Mouse (Mus musculus) liver, embryonic 13.5 days (tissue): ENCODE measurements around the gene Vopp1. TPM values are rescaled to one million over a fixed set of nuclear protein-coding genes. Genes with fewer than 3 reads are reported as not detected.
A peak's percentile ranks its signal among the peaks of the same experiment; 100 is the strongest.

Experiments used
- ATAC-seq: fragments of 200-750 bp; cut with Nextera tagmentation; 2 replicates; pipeline ENCODE4 v1.8.0; 2017; ENCODE audit warnings: low read depth, mild to moderate bottlenecking, moderate number of reproducible peaks, moderate library complexity
- DNase-seq: peaks from one replicate; pipeline ENCODE4 v3.0.0; 2022
- H3K27ac ChIP-seq: fragments of 300-500 bp; sonication (generic); 2 replicates; pipeline ENCODE4 v1.5.1; 2015; ENCODE audit warnings: moderate library complexity, mild to moderate bottlenecking, inconsistent platforms
- H3K27me3 ChIP-seq: fragments of 300-500 bp; sonication (generic); 2 replicates; pipeline ENCODE4 v1.6.1; 2015; ENCODE audit warnings: mild to moderate bottlenecking, inconsistent platforms
- H3K36me3 ChIP-seq: fragments of 300-500 bp; sonication (generic); 2 replicates; pipeline ENCODE4 v1.6.1; 2015; ENCODE audit warnings: mild to moderate bottlenecking, inconsistent platforms
- H3K4me1 ChIP-seq: fragments of 300-500 bp; sonication (generic); replicated peaks from 2 replicates; pipeline ENCODE4 v1.6.1; 2015; ENCODE audit warnings: inconsistent platforms
- H3K4me2 ChIP-seq: fragments of 300-500 bp; sonication (generic); 2 replicates; pipeline ENCODE4 v1.6.1; 2015; ENCODE audit warnings: inconsistent platforms, mild to moderate bottlenecking, moderate library complexity
- H3K4me3 ChIP-seq: fragments of 300-500 bp; sonication (generic); replicated peaks from 2 replicates; pipeline ENCODE4 v1.5.1; 2015; ENCODE audit warnings: mild to moderate bottlenecking, inconsistent platforms
- H3K9ac ChIP-seq: fragments of 300-500 bp; sonication (generic); 2 replicates; pipeline ENCODE4 v1.6.1; 2015; ENCODE audit warnings: mild to moderate bottlenecking, inconsistent platforms
- H3K9me3 ChIP-seq: fragments of 300-500 bp; sonication (generic); replicated peaks from 2 replicates; pipeline ENCODE4 v1.6.1; 2016; ENCODE audit warnings: inconsistent platforms
- WGBS: fragments of 180-500 bp; shearing (Covaris S2); methylation state at CpG from one replicate; pipeline ENCODE4 v1.1.7; 2015; ENCODE audit not compliant: insufficient replicate concordance; 5-methylcytosine and 5-hydroxymethylcytosine counted together
- polyA plus RNA-seq: library from polyadenylated mRNA; unstranded; fragments of >200 nt; fragmentation: Nextera tagmentation; extraction: Ambion mirVana; gene quantifications from 2 replicates; pipeline ENCODE4 v1.2.1, GENCODE M21; 2015

Vopp1 gene
- polyA plus RNA-seq, 1 experiment from 2014 or later = 43.7 TPM

DNA sequence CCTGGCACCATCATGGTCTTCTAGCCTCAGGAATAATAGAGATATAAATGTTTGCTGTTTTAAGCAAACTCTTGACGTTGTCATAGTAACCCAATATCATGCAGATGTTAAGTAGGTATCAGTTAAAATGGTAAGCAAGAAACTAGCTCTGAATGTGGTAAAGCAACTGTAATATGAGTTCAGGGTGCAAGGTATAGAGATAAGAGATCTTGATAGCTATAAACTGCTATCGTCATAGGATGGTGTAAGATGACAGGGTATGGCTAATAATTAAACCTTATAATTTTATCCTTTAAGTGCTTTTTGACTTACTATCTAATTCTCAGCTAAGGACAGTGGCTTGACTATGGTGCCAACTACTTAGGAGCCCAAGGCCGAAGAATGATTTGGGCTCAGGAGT is 44.6 kb downstream of the Vopp1 start:
- ATAC-seq (no peak), DNase-seq (no peak)
- Histone ChIP-seq H3K9me3 (no peaks in the 10 kb centered on the region), H3K4me3 (no peak overlapping the region), H3K27me3 (no peaks in the 10 kb centered on the region), H3K4me2 (no peak overlapping the region), H3K36me3 (peaks cover 18% of the 10 kb centered on the region), H3K9ac (no peak overlapping the region), H3K27ac (no peak overlapping the region), H3K4me1 (no peaks in the 10 kb centered on the region)
- 88% methylated on average over 3 of the region's 3 CpGs for WGBS

- Histone ChIP-seq H3K27ac (peak overlapping the region; percentile 36), H3K27me3 (no peaks in the 10 kb centered on the region), H3K9me3 (no peaks in the 10 kb centered on the region), H3K4me1 (peaks cover 16% of the 10 kb centered on the region), H3K4me3 (no peak overlapping the region), H3K4me2 (no peak overlapping the region), H3K36me3 (peaks cover 53% of the 10 kb centered on the region), H3K9ac (no peak overlapping the region)
- no peak for DNase-seq
- ATAC-seq = no peak
- WGBS = 91% methylated on average over 1 of the region's 1 CpGs
Observed at GRCm38 (mm10) chr6:57773792-57774191, 51.2 kb downstream of the Vopp1 start.

DNA sequence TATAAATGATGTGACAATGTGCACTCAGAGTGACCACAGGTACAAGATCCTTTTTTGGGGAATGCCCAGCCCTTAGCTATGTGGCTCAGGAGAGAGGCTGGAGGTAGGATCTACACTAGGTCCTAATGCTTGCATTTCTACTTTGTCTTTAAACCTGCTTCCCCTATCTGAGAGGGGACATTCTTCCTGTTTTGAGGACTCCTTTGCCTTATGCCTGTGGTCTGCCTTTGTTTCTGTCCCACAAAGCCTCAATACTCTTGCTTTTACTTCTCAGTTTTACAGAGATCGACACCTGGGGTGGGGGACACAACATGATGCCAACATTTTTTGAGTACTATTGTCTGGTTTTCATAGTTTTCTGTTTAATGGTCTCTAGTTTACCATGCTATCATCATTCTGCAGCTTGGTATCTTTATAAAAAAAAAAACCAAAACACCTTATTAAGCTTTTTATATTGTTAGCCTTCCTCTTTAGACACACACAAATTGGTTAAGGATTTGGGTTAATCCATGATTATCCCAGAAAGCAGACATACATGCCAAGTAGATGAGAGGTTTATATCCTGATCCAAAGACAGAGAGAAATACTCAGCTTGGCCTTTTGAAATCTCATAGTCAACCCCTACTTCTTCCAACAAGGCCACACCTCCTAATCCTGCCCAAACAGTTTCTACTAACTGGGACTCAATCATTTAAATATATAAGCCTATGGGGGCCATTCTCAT is 54.3 kb downstream of the Vopp1 start:
- WGBS = 33% methylated on average over 1 of the region's 1 CpGs
- DNase-seq = no peak

DNA sequence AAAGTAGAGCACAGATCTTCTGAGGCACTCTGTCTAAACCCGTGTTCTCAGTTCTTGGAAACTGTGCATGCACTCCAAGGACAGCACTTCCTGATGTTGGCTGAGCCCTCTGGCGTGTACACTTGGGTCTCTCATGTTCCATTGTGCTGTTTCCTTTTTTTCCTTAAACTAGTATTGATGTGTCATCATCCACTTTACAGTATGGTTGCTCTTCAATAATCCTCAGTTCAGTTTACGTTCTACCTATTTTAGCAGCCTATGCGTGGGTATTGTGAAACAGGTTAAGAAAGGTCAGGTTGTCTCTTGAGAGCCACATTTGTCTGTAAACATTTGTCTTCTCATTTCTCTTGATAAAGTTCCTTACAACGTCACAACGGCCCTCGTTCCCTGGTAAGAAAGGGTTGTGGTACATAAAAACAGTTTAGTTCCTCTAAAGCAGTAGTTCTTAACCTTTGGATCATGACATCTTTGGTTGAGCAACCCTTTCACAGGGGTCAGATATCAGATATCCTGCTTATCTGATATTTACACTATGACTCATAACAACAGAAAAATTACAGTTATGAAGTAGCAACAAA is 55.9 kb downstream of the Vopp1 start:
- 65% methylated on average over 7 of the region's 7 CpGs for WGBS
- Histone ChIP-seq H3K4me2 (no peak overlapping the region), H3K36me3 (peaks cover 51% of the 10 kb centered on the region), H3K27ac (peak overlapping the region; percentile 96), H3K9ac (peak overlapping the region; percentile 72; the same call in 1 of the 2 replicates), H3K9me3 (no peaks in the 10 kb centered on the region), H3K27me3 (no peaks in the 10 kb centered on the region), H3K4me1 (peaks cover 64% of the 10 kb centered on the region), H3K4me3 (no peak overlapping the region)
- no peak for DNase-seq
- no peak for ATAC-seq

More for the DNA sequence above, 54.3 kb downstream of the Vopp1 start:
- peaks cover 48% of the 10 kb centered on the region for H3K4me1 ChIP-seq
- peaks cover 51% of the 10 kb centered on the region for H3K36me3 ChIP-seq
- no peaks in the 10 kb centered on the region for H3K27me3 ChIP-seq
- no peak overlapping the region for H3K4me2 ChIP-seq
- H3K27ac ChIP-seq = peak overlapping the region; percentile 96
- H3K4me3 ChIP-seq = no peak overlapping the region
- no peak for ATAC-seq
- no peaks in the 10 kb centered on the region for H3K9me3 ChIP-seq
- no peak overlapping the region for H3K9ac ChIP-seq

GRCm38 (mm10) chr6:57767112-57767868 is 57.7 kb downstream of the Vopp1 start:
- H3K9me3 ChIP-seq = no peaks in the 10 kb centered on the region
- H3K36me3 ChIP-seq = peaks cover 39% of the 10 kb centered on the region
- ATAC-seq = peak; percentile 84
- peak overlapping the region; percentile 31 for H3K4me3 ChIP-seq
- H3K9ac ChIP-seq = peak overlapping the region; percentile 72
- peak overlapping the region; percentile 96 for H3K27ac ChIP-seq
- 12% methylated on average over 8 of the region's 8 CpGs for WGBS
- peak; percentile 67 for DNase-seq
- H3K27me3 ChIP-seq = no peaks in the 10 kb centered on the region
- H3K4me2 ChIP-seq = peak overlapping the region; percentile 70
- H3K4me1 ChIP-seq = peaks cover 81% of the 10 kb centered on the region

DNA sequence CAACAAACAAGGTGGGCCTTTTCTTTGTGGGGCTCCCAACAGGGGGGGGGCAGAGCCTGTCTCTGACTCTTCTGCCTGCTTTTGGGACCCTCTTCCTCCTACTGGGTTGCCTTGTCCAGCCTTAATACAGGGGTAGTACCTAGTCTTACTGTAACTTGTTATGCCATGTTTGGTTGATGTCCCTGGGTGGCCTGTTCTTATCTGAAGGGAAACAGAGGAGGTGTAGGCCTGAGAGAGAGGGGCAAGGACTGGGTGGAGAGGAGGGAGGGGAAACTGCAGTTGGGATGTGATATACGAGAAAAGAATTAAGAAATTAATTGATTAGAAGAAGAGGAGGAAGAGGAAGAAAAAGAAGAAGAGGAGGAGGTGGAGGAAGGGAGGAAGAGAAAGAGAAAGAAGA is 58.7 kb downstream of the Vopp1 start:
- Histone ChIP-seq H3K4me1 (peaks cover 91% of the 10 kb centered on the region), H3K27ac (peak overlapping the region; percentile 96), H3K36me3 (peaks cover 45% of the 10 kb centered on the region), H3K9me3 (no peaks in the 10 kb centered on the region), H3K9ac (peak overlapping the region; percentile 72), H3K4me3 (peak overlapping the region; percentile 31), H3K4me2 (peak overlapping the region; percentile 70), H3K27me3 (no peaks in the 10 kb centered on the region)
- DNase-seq (peak; percentile 72), ATAC-seq (peak; percentile 90)
- WGBS = 19% methylated on average over 1 of the region's 1 CpGs

- Histone ChIP-seq H3K4me3 (no peak overlapping the region), H3K27me3 (no peaks in the 10 kb centered on the region), H3K36me3 (peaks cover 43% of the 10 kb centered on the region), H3K27ac (peak overlapping the region; percentile 96), H3K4me2 (peak overlapping the region; percentile 70), H3K9ac (peak overlapping the region; percentile 69), H3K9me3 (no peaks in the 10 kb centered on the region), H3K4me1 (peaks cover 91% of the 10 kb centered on the region)
- DNase-seq (peak; percentile 9), ATAC-seq (no peak)
- WGBS = 42% methylated on average over 3 of the region's 3 CpGs
Observed at GRCm38 (mm10) chr6:57765095-57765878, 59.7 kb downstream of the Vopp1 start.

- Histone ChIP-seq H3K9ac (0 out of 2 replicates have a peak overlapping the region, but pooled peaks have one; percentile 14), H3K4me3 (no peak overlapping the region), H3K27ac (peak overlapping the region; percentile 66), H3K9me3 (no peaks in the 10 kb centered on the region), H3K4me2 (no peak overlapping the region), H3K4me1 (peaks cover 77% of the 10 kb centered on the region), H3K36me3 (peaks cover 42% of the 10 kb centered on the region), H3K27me3 (no peaks in the 10 kb centered on the region)
- DNase-seq (no peak), ATAC-seq (no peak)
Observed at GRCm38 (mm10) chr6:57763054-57763453, 61.9 kb downstream of the Vopp1 start.

GRCm38 (mm10) chr6:57753962-57754759 is 70.8 kb downstream of the Vopp1 start:
- Histone ChIP-seq H3K4me1 (peaks cover 54% of the 10 kb centered on the region), H3K9ac (peak overlapping the region; percentile 71), H3K4me2 (peak overlapping the region; percentile 53), H3K36me3 (peaks cover 43% of the 10 kb centered on the region), H3K27me3 (no peaks in the 10 kb centered on the region), H3K9me3 (no peaks in the 10 kb centered on the region), H3K4me3 (peak overlapping the region; percentile 17; the same call in 1 of the 2 replicates), H3K27ac (peak overlapping the region; percentile 88)
- DNase-seq (peak; percentile 49), ATAC-seq (peak; percentile 99)
- 68% methylated on average over 9 of the region's 9 CpGs for WGBS

DNA sequence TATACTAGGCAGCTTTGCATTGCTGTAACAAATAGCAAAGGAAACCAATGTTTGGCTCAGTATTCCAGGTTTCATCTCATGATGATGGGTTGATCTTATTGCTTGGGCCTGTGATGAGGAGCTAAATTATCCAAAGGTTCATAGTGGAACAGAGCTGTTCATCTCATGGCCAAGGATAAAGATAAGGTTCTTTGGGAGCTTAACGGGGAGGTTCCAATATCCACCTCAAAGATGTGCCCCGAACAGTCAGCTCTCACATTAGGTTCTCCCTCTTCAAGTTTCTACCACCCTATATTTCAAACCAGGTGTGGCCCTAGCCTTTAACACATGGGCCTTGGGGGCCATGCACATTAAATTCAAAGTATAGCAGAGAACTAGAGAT is 79.2 kb downstream of the Vopp1 start:
- ATAC-seq = peak; percentile 71
- Histone ChIP-seq H3K9ac (peak overlapping the region; percentile 71), H3K36me3 (peaks cover 9% of the 10 kb centered on the region), H3K9me3 (no peaks in the 10 kb centered on the region), H3K4me3 (no peak overlapping the region), H3K4me1 (peaks cover 58% of the 10 kb centered on the region), H3K4me2 (peak overlapping the region; percentile 55), H3K27me3 (no peaks in the 10 kb centered on the region), H3K27ac (peak overlapping the region; percentile 98)
- DNase-seq = no peak
- 19% methylated on average over 2 of the region's 2 CpGs for WGBS
